Mouse (Mus musculus) stomach, postnatal 0 days (tissue): ENCODE data around the gene Slc15a3. TPM values are rescaled to one million over a fixed set of nuclear protein-coding genes. Genes with fewer than 3 reads are reported as not detected.

ENCODE experiments used
- ATAC-seq: fragments of 200-750 bp; cut with Nextera tagmentation; 2 replicates; pipeline ENCODE4 v1.8.0; 2017; ENCODE audit not compliant: low FRiP score, low TSS enrichment
- DNase-seq: peaks from one replicate; pipeline ENCODE4 v3.0.0-alpha.2; 2016; ENCODE audit warnings: low spot score
- H3K27ac ChIP-seq: fragments of 300-500 bp; sonication (generic); replicated peaks from 2 replicates; pipeline ENCODE4 v1.5.1; 2014; ENCODE audit warnings: mild to moderate bottlenecking, control low read depth
- H3K27me3 ChIP-seq: fragments of 300-500 bp; sonication (generic); 2 replicates; pipeline ENCODE4 v1.6.1; 2014; ENCODE audit warnings: low read length; ENCODE audit not compliant: control insufficient read depth, insufficient read depth
- H3K36me3 ChIP-seq: fragments of 300-500 bp; sonication (generic); 2 replicates; pipeline ENCODE4 v1.6.1; 2014; ENCODE audit warnings: low read length, mixed read lengths; ENCODE audit not compliant: control insufficient read depth, insufficient read depth
- H3K4me1 ChIP-seq: fragments of 300-500 bp; sonication (generic); replicated peaks from 2 replicates; pipeline ENCODE4 v1.6.1; 2014; ENCODE audit warnings: antibody characterized with exemption; ENCODE audit not compliant: control insufficient read depth, insufficient read depth
- H3K4me2 ChIP-seq: fragments of 300-500 bp; sonication (generic); replicated peaks from 2 replicates; pipeline ENCODE4 v1.6.1; 2014; ENCODE audit warnings: low read depth, mild to moderate bottlenecking, control low read depth, moderate library complexity
- H3K4me3 ChIP-seq: fragments of 300-500 bp; sonication (generic); 2 replicates; pipeline ENCODE4 v1.5.1; 2014; ENCODE audit warnings: low read depth, low read length, control low read depth
- H3K9ac ChIP-seq: fragments of 300-500 bp; sonication (generic); 2 replicates; pipeline ENCODE4 v1.6.1; 2014; ENCODE audit warnings: mild to moderate bottlenecking, low read length, control low read depth, mixed read lengths
- H3K9me3 ChIP-seq: fragments of 300-500 bp; sonication (generic); 2 replicates; pipeline ENCODE4 v1.6.1; 2016; ENCODE audit warnings: low read length; ENCODE audit not compliant: control insufficient read depth
- CTCF ChIP-seq: IDR thresholded peaks from 2 replicates; pipeline ENCODE4 v1.5.1; 2016; ENCODE audit warnings: antibody characterized with exemption, low read depth, mild to moderate bottlenecking, moderate library complexity
- EP300 ChIP-seq: optimal IDR thresholded peaks from 2 replicates; pipeline ENCODE3; 2016; ENCODE audit warnings: antibody characterized with exemption
- WGBS: fragments of 180-500 bp; shearing (Covaris S2); extraction: QIAGEN DNeasy Blood & Tissue Kit; methylation state at CpG from one replicate; pipeline ENCODE4 v1.1.7; 2014; 5-methylcytosine and 5-hydroxymethylcytosine counted together
- polyA plus RNA-seq: library from polyadenylated mRNA; unstranded; fragments of >200 nt; fragmentation: Nextera tagmentation; extraction: Ambion mirVana; gene quantifications from 2 replicates; pipeline ENCODE4 v1.2.1, GENCODE M21; 2015

Slc15a3 gene
- polyA plus RNA-seq, 1 experiment from 2014 or later = 5.2 TPM

GRCm38 (mm10) chr19:10895016-10895528 is 55.5 kb downstream of the Slc15a3 start, which contains the start of gene Prpf19:
Gene Prpf19, plus strand, starts transcription at chr19:10895231.
- ATAC-seq (peak; percentile 95), DNase-seq (peak; percentile 97)
- peak within 1 kb of the TSS; percentile 90 for H3K9ac ChIP-seq
- H3K9me3 ChIP-seq = no peaks in the 10 kb centered on the region
- H3K27ac ChIP-seq = peak within 1 kb of the TSS; percentile 93
- WGBS = under 1% methylated on average over 43 of the region's 43 CpGs
- peaks cover 18% of the 10 kb centered on the region for H3K36me3 ChIP-seq
- peak within 1 kb of the TSS; percentile 74 for H3K4me3 ChIP-seq
- H3K27me3 ChIP-seq = no peaks in the 10 kb centered on the region
- TF ChIP-seq EP300 (no peak), CTCF (peak; percentile 33; the same call in 1 of the 2 replicates)
- peak within 1 kb of the TSS; percentile 80 for H3K4me2 ChIP-seq
- H3K4me1 ChIP-seq = 0 out of 2 replicates have a peak, but pooled peaks cover 2% of the 10 kb centered on the region

GRCm38 (mm10) chr19:10895708-10896107 is 56.2 kb downstream of the Slc15a3 start:
- H3K9ac ChIP-seq = peak overlapping the region; percentile 90
- TF ChIP-seq CTCF (no peak), EP300 (no peak)
- 0 out of 2 replicates have a peak, but pooled peaks cover 2% of the 10 kb centered on the region for H3K4me1 ChIP-seq
- H3K27me3 ChIP-seq = no peaks in the 10 kb centered on the region
- under 1% methylated on average over 16 of the region's 16 CpGs for WGBS
- peak overlapping the region; percentile 74 for H3K4me3 ChIP-seq
- H3K27ac ChIP-seq = peak overlapping the region; percentile 93
- H3K4me2 ChIP-seq = peak overlapping the region; percentile 80
- ATAC-seq = peak; percentile 10; the same call in 1 of the 2 replicates
- H3K36me3 ChIP-seq = peaks cover 23% of the 10 kb centered on the region
- peak; percentile 43 for DNase-seq
- H3K9me3 ChIP-seq = no peaks in the 10 kb centered on the region

- peak overlapping the region; percentile 90; the same call in 1 of the 2 replicates for H3K9ac ChIP-seq
- WGBS = 56% methylated on average over 7 of the region's 7 CpGs
These were observed 57.3 kb downstream of the Slc15a3 start for GRCm38 (mm10) chr19:10896849-10897248.

GRCm38 (mm10) chr19:10897491-10897890 is 58.0 kb downstream of the Slc15a3 start:
- TF ChIP-seq CTCF = no peak
- no peak for TF ChIP-seq EP300
- H3K4me3 ChIP-seq = no peak overlapping the region
- no peak for ATAC-seq
- H3K36me3 ChIP-seq = peaks cover 37% of the 10 kb centered on the region
- no peaks in the 10 kb centered on the region for H3K9me3 ChIP-seq
- no peak overlapping the region for H3K27ac ChIP-seq
- H3K4me1 ChIP-seq = 0 out of 2 replicates have a peak, but pooled peaks cover 2% of the 10 kb centered on the region
- no peak overlapping the region for H3K9ac ChIP-seq
- whole genome bisulfite sequencing = 84% methylated on average over 8 of the region's 8 CpGs
- H3K4me2 ChIP-seq = no peak overlapping the region
- no peaks in the 10 kb centered on the region for H3K27me3 ChIP-seq
- DNase-seq = no peak

More at GRCm38 (mm10) chr19:10896849-10897248, 57.3 kb downstream of the Slc15a3 start:
- no peak overlapping the region for H3K27ac ChIP-seq
- H3K4me1 ChIP-seq = 0 out of 2 replicates have a peak, but pooled peaks cover 2% of the 10 kb centered on the region
- H3K27me3 ChIP-seq = no peaks in the 10 kb centered on the region
- no peaks in the 10 kb centered on the region for H3K9me3 ChIP-seq
- peak overlapping the region; percentile 74 for H3K4me3 ChIP-seq
- H3K4me2 ChIP-seq = peak overlapping the region; percentile 80
- no peak for DNase-seq
- peaks cover 32% of the 10 kb centered on the region for H3K36me3 ChIP-seq
- no peak for ATAC-seq
- TF ChIP-seq EP300 (no peak), CTCF (no peak)

- Histone ChIP-seq H3K27ac (no peak overlapping the region), H3K9ac (no peak overlapping the region), H3K4me1 (0 out of 2 replicates have a peak, but pooled peaks cover 2% of the 10 kb centered on the region), H3K4me3 (no peak overlapping the region), H3K4me2 (no peak overlapping the region), H3K27me3 (no peaks in the 10 kb centered on the region), H3K36me3 (peaks cover 51% of the 10 kb centered on the region), H3K9me3 (no peaks in the 10 kb centered on the region)
- WGBS = 72% methylated on average over 6 of the region's 6 CpGs
- no peak for DNase-seq
- TF ChIP-seq CTCF (no peak), EP300 (no peak)
- no peak for ATAC-seq
These were observed 60.8 kb downstream of the Slc15a3 start for GRCm38 (mm10) chr19:10900315-10900714.

- H3K4me2 ChIP-seq = no peak overlapping the region
- no peak for ATAC-seq
- no peak overlapping the region for H3K27ac ChIP-seq
- H3K9me3 ChIP-seq = no peaks in the 10 kb centered on the region
- WGBS = 86% methylated on average over 5 of the region's 5 CpGs
- H3K4me1 ChIP-seq = 0 out of 2 replicates have a peak, but pooled peaks cover 2% of the 10 kb centered on the region
- no peak overlapping the region for H3K9ac ChIP-seq
- peaks cover 51% of the 10 kb centered on the region for H3K36me3 ChIP-seq
- H3K27me3 ChIP-seq = no peaks in the 10 kb centered on the region
- no peak for DNase-seq
- H3K4me3 ChIP-seq = no peak overlapping the region
- no peak for TF ChIP-seq EP300
These were observed 61.5 kb downstream of the Slc15a3 start for GRCm38 (mm10) chr19:10901046-10901445.
